Comparison of ENCODE assay signal across 8 mouse cellular contexts in genomic region chr17:5752322-5752715, GRCm38 (mm10).
DNase-seq lines count a peak whose midpoint lies in the region; ATAC-seq and TF ChIP-seq lines count a peak whose summit lies in the region.

No protein-coding gene starts in this region.

- 44% methylated on average over 2 of the region's 2 CpGs for WGBS in lung, postnatal 0 days
- 34% methylated on average over 2 of the region's 2 CpGs for WGBS in limb, embryonic 15.5 days
- WGBS in stomach, postnatal 0 days, result 37% methylated on average over 2 of the region's 2 CpGs

- intact Hi-C loops in gastrocnemius, adult 2 months (cut with DNase I), result loop anchor here (2.0 kb wide), 1 partner anchor 312 kb away; the partner anchor contains the start of gene Tmem242

- no peak overlapping the region for H3K4me3 ChIP-seq in gastrocnemius, adult 2 months
- H3K4me3 ChIP-seq in lung, postnatal 0 days (ENCODE audit: low read depth, low read length), result no peak overlapping the region
- peak overlapping the region; percentile 50; the same call in 1 of the 2 replicates for H3K4me3 ChIP-seq in limb, embryonic 15.5 days
- no peak overlapping the region for H3K4me3 ChIP-seq in stomach, postnatal 0 days (ENCODE audit: low read depth, low read length)

- H3K4me2 ChIP-seq in lung, postnatal 0 days (replicated peaks; ENCODE audit: low read depth, low read length), result peak overlapping the region; percentile 68
- peak overlapping the region; percentile 86 for H3K4me2 ChIP-seq in limb, embryonic 15.5 days
- peak overlapping the region; percentile 70 for H3K4me2 ChIP-seq in stomach, postnatal 0 days (replicated peaks; ENCODE audit: low read depth)

- no peak for TF ChIP-seq EP300 in lung, postnatal 0 days (IDR thresholded peaks at IDR 0.05)
- TF ChIP-seq EP300 in stomach, postnatal 0 days (optimal IDR thresholded peaks at IDR 0.05), result no peak

- H3K4me1 ChIP-seq in lung, postnatal 0 days (ENCODE audit: insufficient read depth, low read depth, low read length), result no peaks in the 10 kb centered on the region
- H3K4me1 ChIP-seq in limb, embryonic 15.5 days, result peaks cover 10% of the 10 kb centered on the region
- peaks cover 4% of the 10 kb centered on the region; the same call in 1 of the 2 replicates for H3K4me1 ChIP-seq in stomach, postnatal 0 days (replicated peaks; ENCODE audit: control insufficient read depth, insufficient read depth)

- H3K27ac ChIP-seq in gastrocnemius, adult 2 months, result peak overlapping the region; percentile 38; the same call in 1 of the 2 replicates
- H3K27ac ChIP-seq in lung, postnatal 0 days (ENCODE audit: low read length), result no peak overlapping the region
- H3K27ac ChIP-seq in limb, embryonic 15.5 days, result no peak overlapping the region
- H3K27ac ChIP-seq in stomach, postnatal 0 days (replicated peaks), result no peak overlapping the region

- no peak for DNase-seq in gastrocnemius, adult 2 months
- no peak for DNase-seq in gastrocnemius, adult 8-10 months (ENCODE audit: low spot score in 2 of 2)
- DNase-seq in lung, postnatal 0 days (ENCODE audit: low spot score), result no peak
- no peak for DNase-seq in lung, postnatal 36 days
- DNase-seq in stomach, postnatal 0 days (ENCODE audit: low spot score), result no peak
- no peak for DNase-seq in frontal cortex, adult 2 months (ENCODE audit: extremely low spot score in 1 of 2, low spot score in 1 of 2)
- DNase-seq in thymus, postnatal 25 days, result no peak

- H3K9ac ChIP-seq in lung, postnatal 0 days (replicated peaks; ENCODE audit: low read depth), result no peak overlapping the region
- no peak overlapping the region for H3K9ac ChIP-seq in limb, embryonic 15.5 days
- H3K9ac ChIP-seq in stomach, postnatal 0 days (ENCODE audit: low read length), result no peak overlapping the region

- no peaks in the 10 kb centered on the region for H3K27me3 ChIP-seq in lung, postnatal 0 days (replicated peaks; ENCODE audit: insufficient read depth, low read length)
- no peaks in the 10 kb centered on the region for H3K27me3 ChIP-seq in limb, embryonic 15.5 days
- no peaks in the 10 kb centered on the region for H3K27me3 ChIP-seq in stomach, postnatal 0 days (ENCODE audit: control insufficient read depth, insufficient read depth, low read length)

- H3K36me3 ChIP-seq in lung, postnatal 0 days (ENCODE audit: insufficient read depth, low read length), result no peaks in the 10 kb centered on the region
- H3K36me3 ChIP-seq in limb, embryonic 15.5 days, result no peaks in the 10 kb centered on the region
- H3K36me3 ChIP-seq in stomach, postnatal 0 days (ENCODE audit: control insufficient read depth, insufficient read depth, low read length), result no peaks in the 10 kb centered on the region

- ATAC-seq in lung, postnatal 0 days, result no peak
- no peak for ATAC-seq in limb, embryonic 15.5 days (ENCODE audit: insufficient number of reproducible peaks, low FRiP score, low TSS enrichment, low read depth)
- ATAC-seq in stomach, postnatal 0 days (ENCODE audit: low FRiP score, low TSS enrichment), result no peak

- TF ChIP-seq CTCF in gastrocnemius, adult 2 months (IDR thresholded peaks at IDR 0.05), result no peak
- no peak; the same call in 1 of the 2 replicates for TF ChIP-seq CTCF in lung, postnatal 0 days (IDR thresholded peaks at IDR 0.05)
- peak; percentile 29 for TF ChIP-seq CTCF in stomach, postnatal 0 days (IDR thresholded peaks at IDR 0.05; ENCODE audit: low read depth)

- no peaks in the 10 kb centered on the region for H3K9me3 ChIP-seq in lung, postnatal 0 days (ENCODE audit: low read length)
- no peaks in the 10 kb centered on the region for H3K9me3 ChIP-seq in limb, embryonic 15.5 days
- no peaks in the 10 kb centered on the region for H3K9me3 ChIP-seq in stomach, postnatal 0 days (ENCODE audit: control insufficient read depth, low read length)
